Mouse (Mus musculus) midbrain, embryonic 10.5 days (tissue): Measurements from ENCODE around the gene Mdp1. TPM values are rescaled to one million over a fixed set of nuclear protein-coding genes. Genes with fewer than 3 reads are reported as not detected.

ENCODE experiments used
- DNase-seq: peaks from one replicate; pipeline ENCODE4 v3.0.0-alpha.2; 2017; ENCODE audit warnings: low spot score
- H3K27ac ChIP-seq: fragments of 300-500 bp; sonication (generic); replicated peaks from 2 replicates; pipeline ENCODE4 v1.5.1; 2016; ENCODE audit warnings: mild to moderate bottlenecking
- H3K27me3 ChIP-seq: fragments of 300-500 bp; sonication (generic); 2 replicates; pipeline ENCODE4 v1.6.1; 2016; ENCODE audit warnings: low read depth, mild to moderate bottlenecking; ENCODE audit not compliant: poor library complexity, severe bottlenecking
- H3K36me3 ChIP-seq: fragments of 300-500 bp; sonication (generic); 2 replicates; pipeline ENCODE4 v1.6.1; 2016; ENCODE audit warnings: mild to moderate bottlenecking, moderate library complexity
- H3K4me1 ChIP-seq: fragments of 300-500 bp; sonication (generic); 2 replicates; pipeline ENCODE4 v1.6.1; 2016
- H3K4me3 ChIP-seq: fragments of 300-500 bp; sonication (generic); 2 replicates; pipeline ENCODE4 v1.5.1; 2016; ENCODE audit warnings: mild to moderate bottlenecking, moderate library complexity
- H3K9me3 ChIP-seq: fragments of 300-500 bp; sonication (generic); replicated peaks from 2 replicates; pipeline ENCODE4 v1.6.1; 2016; ENCODE audit warnings: mild to moderate bottlenecking
- WGBS: fragments of 180-500 bp; shearing (Covaris S2); methylation state at CpG from one replicate; pipeline ENCODE4 v1.1.7; 2016; 5-methylcytosine and 5-hydroxymethylcytosine counted together
- polyA plus RNA-seq: library from polyadenylated mRNA; unstranded; fragments of >200 nt; fragmentation: Nextera tagmentation; extraction: Ambion mirVana; gene quantifications from 2 replicates; pipeline ENCODE4 v1.2.1, GENCODE M21; 2016

The Mdp1 gene
- polyA plus RNA-seq, 1 experiment from 2014 or later, result 65.3 TPM

- Histone ChIP-seq H3K36me3 (peaks cover 39% of the 10 kb centered on the region), H3K9me3 (no peaks in the 10 kb centered on the region)
- DNase-seq, result peak; percentile 92
These were observed 11.8 kb upstream of the Mdp1 start, which contains the start of the genes Gmpr2 and Nedd8 for GRCm38 (mm10) chr14:55671833-55672740. Gene Gmpr2 (plus strand): TSS chr14:55671941. Gene Nedd8 (minus strand): TSS chr14:55672124.

DNA sequence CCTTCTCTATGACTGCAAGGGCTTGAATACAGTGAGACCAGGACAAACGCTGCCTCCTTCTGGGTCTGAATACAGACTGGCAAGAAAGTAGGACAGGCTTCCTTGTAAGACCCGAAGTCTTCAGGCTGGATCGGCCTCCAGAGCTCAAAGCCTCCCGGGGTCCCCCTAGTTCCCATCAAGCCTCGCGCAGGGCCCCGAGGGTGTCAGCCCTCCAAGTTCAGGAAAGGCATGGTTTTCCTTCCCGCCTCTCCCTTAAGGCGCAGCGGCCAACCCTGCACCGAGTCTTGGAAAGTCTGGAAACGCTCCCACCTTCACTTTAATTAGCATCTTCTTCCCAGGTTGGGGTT, 11.2 kb upstream of the Mdp1 start:
- no peaks in the 10 kb centered on the region for H3K9me3 ChIP-seq
- H3K4me3 ChIP-seq, result peak overlapping the region; percentile 82
- peaks cover 28% of the 10 kb centered on the region for H3K4me1 ChIP-seq
- peaks cover 38% of the 10 kb centered on the region for H3K36me3 ChIP-seq
- H3K27me3 ChIP-seq, result no peaks in the 10 kb centered on the region
- no peak for DNase-seq
- H3K27ac ChIP-seq, result peak overlapping the region; percentile 96
- under 1% methylated on average over 12 of the region's 12 CpGs for whole genome bisulfite sequencing

More at GRCm38 (mm10) chr14:55671833-55672740, 11.8 kb upstream of the Mdp1 start, which contains the start of the genes Gmpr2 and Nedd8:
- Histone ChIP-seq H3K4me1 (peaks cover 28% of the 10 kb centered on the region), H3K4me3 (peak within 1 kb of the TSS; percentile 82), H3K27ac (peak within 1 kb of the TSS; percentile 96), H3K27me3 (no peaks in the 10 kb centered on the region)
- WGBS, result under 1% methylated on average over 38 of the region's 38 CpGs

DNA sequence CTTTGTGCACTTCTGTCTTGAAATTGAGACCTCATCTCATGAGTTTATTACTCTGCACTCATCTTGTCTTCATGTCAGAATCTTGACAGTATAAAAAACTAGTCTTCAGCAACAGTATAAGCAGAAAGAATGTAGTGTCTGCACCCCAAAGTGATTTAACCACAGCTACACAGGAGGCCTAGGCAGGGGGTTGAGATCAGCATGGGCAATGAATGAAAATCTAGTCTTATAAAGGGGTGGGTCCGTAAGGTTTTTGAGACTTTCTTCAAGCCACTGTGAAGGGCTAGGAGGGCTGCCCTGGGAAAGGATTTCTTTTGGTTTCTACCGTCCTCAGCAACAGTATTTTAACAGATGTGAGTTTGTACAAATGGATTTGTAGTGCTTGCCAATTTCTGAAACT, 328 bp upstream of the Mdp1 start:
- Histone ChIP-seq H3K4me3 (peak overlapping the region; percentile 80), H3K9me3 (no peaks in the 10 kb centered on the region), H3K36me3 (peaks cover 52% of the 10 kb centered on the region), H3K27me3 (no peaks in the 10 kb centered on the region), H3K4me1 (peaks cover 16% of the 10 kb centered on the region), H3K27ac (peak overlapping the region; percentile 89; the same call in 1 of the 2 replicates)
- no peak for DNase-seq
- WGBS, result 42% methylated on average over 2 of the region's 2 CpGs

DNA sequence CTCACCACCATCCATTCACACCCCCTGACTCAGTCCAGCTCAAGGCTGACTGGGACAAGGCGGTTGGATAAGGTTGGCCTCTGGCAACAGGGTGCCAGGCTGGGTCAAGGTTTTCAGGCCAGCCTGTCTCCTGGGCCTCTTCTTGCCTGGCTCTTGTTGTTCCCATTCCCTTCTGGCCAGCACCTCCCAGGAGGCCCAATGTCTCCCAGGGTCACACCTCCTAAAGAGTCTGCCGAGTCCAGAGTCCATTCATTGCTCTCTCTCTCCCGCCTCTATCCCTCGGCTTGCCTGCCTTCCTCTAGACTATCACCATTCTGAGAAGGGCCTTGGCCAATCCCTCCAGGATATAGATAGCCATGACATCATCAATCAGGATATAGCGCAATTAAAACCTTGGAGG, 2.3 kb downstream of the Mdp1 start:
- WGBS, result 93% methylated on average over 5 of the region's 5 CpGs
- Histone ChIP-seq H3K9me3 (no peaks in the 10 kb centered on the region), H3K36me3 (peaks cover 39% of the 10 kb centered on the region), H3K4me1 (peaks cover 16% of the 10 kb centered on the region), H3K4me3 (no peak overlapping the region; the same call in 1 of the 2 replicates), H3K27ac (no peak overlapping the region), H3K27me3 (no peaks in the 10 kb centered on the region)
- DNase-seq, result no peak

GRCm38 (mm10) chr14:55656935-55657334, 3.4 kb downstream of the Mdp1 start:
- no peak overlapping the region for H3K27ac ChIP-seq
- H3K36me3 ChIP-seq, result peaks cover 28% of the 10 kb centered on the region
- H3K4me1 ChIP-seq, result peaks cover 16% of the 10 kb centered on the region
- H3K4me3 ChIP-seq, result no peak overlapping the region
- WGBS, result 93% methylated on average over 3 of the region's 3 CpGs
- H3K27me3 ChIP-seq, result no peaks in the 10 kb centered on the region
- DNase-seq, result no peak
- no peaks in the 10 kb centered on the region for H3K9me3 ChIP-seq

GRCm38 (mm10) chr14:55651528-55651927, 8.8 kb downstream of the Mdp1 start:
- Histone ChIP-seq H3K4me3 (no peak overlapping the region), H3K27ac (no peak overlapping the region), H3K4me1 (no peaks in the 10 kb centered on the region), H3K36me3 (peaks cover 10% of the 10 kb centered on the region), H3K27me3 (no peaks in the 10 kb centered on the region), H3K9me3 (no peaks in the 10 kb centered on the region)
- DNase-seq, result no peak
- WGBS, result 89% methylated on average over 7 of the region's 7 CpGs

GRCm38 (mm10) chr14:55649884-55650283, 10.4 kb downstream of the Mdp1 start, which contains the start of gene Tssk4:
Gene Tssk4 (plus strand): TSS chr14:55650184.
- no peak within 1 kb of the TSS for H3K27ac ChIP-seq
- H3K4me1 ChIP-seq, result peaks cover 8% of the 10 kb centered on the region
- no peaks in the 10 kb centered on the region for H3K27me3 ChIP-seq
- no peak within 1 kb of the TSS for H3K4me3 ChIP-seq
- H3K9me3 ChIP-seq, result no peaks in the 10 kb centered on the region
- DNase-seq, result no peak
- WGBS, result 91% methylated on average over 2 of the region's 2 CpGs
- peaks cover 18% of the 10 kb centered on the region for H3K36me3 ChIP-seq

GRCm38 (mm10) chr14:55644261-55644888, 15.9 kb downstream of the Mdp1 start:
- peaks cover 28% of the 10 kb centered on the region for H3K4me1 ChIP-seq
- H3K27ac ChIP-seq, result peak overlapping the region; percentile 96; the same call in 1 of the 2 replicates
- H3K36me3 ChIP-seq, result peaks cover 43% of the 10 kb centered on the region
- peak overlapping the region; percentile 98 for H3K4me3 ChIP-seq
- WGBS, result 42% methylated on average over 17 of the region's 17 CpGs
- DNase-seq, result no peak
- no peaks in the 10 kb centered on the region for H3K27me3 ChIP-seq
- no peaks in the 10 kb centered on the region for H3K9me3 ChIP-seq

GRCm38 (mm10) chr14:55643060-55643907, 17.0 kb downstream of the Mdp1 start, which contains the start of gene Tm9sf1:
Gene Tm9sf1 (minus strand): TSS chr14:55643806.
- Histone ChIP-seq H3K9me3 (no peaks in the 10 kb centered on the region), H3K36me3 (peaks cover 54% of the 10 kb centered on the region), H3K4me3 (peak within 1 kb of the TSS; percentile 98), H3K27ac (peak within 1 kb of the TSS; percentile 96), H3K4me1 (peaks cover 28% of the 10 kb centered on the region), H3K27me3 (no peaks in the 10 kb centered on the region)
- DNase-seq, result peak; percentile 89
- under 1% methylated on average over 89 of the region's 89 CpGs for WGBS

- Histone ChIP-seq H3K27me3 (no peaks in the 10 kb centered on the region), H3K27ac (peak overlapping the region; percentile 96), H3K36me3 (peaks cover 60% of the 10 kb centered on the region), H3K9me3 (no peaks in the 10 kb centered on the region), H3K4me1 (peaks cover 28% of the 10 kb centered on the region), H3K4me3 (peak overlapping the region; percentile 98)
- no peak for DNase-seq
- WGBS, result 23% methylated on average over 8 of the region's 8 CpGs
These were observed 17.6 kb downstream of the Mdp1 start for GRCm38 (mm10) chr14:55642679-55643059.

- WGBS, result 97% methylated on average over 13 of the region's 13 CpGs
- no peaks in the 10 kb centered on the region for H3K9me3 ChIP-seq
- peaks cover 61% of the 10 kb centered on the region for H3K36me3 ChIP-seq
- H3K27ac ChIP-seq, result no peak overlapping the region
- H3K4me3 ChIP-seq, result no peak overlapping the region
- no peak for DNase-seq
- peaks cover 28% of the 10 kb centered on the region for H3K4me1 ChIP-seq
- no peaks in the 10 kb centered on the region for H3K27me3 ChIP-seq
These were observed 19.0 kb downstream of the Mdp1 start for GRCm38 (mm10) chr14:55641291-55641690.

- DNase-seq, result no peak
- Histone ChIP-seq H3K9me3 (no peaks in the 10 kb centered on the region), H3K4me1 (peaks cover 30% of the 10 kb centered on the region), H3K36me3 (peaks cover 57% of the 10 kb centered on the region), H3K27me3 (no peaks in the 10 kb centered on the region), H3K4me3 (no peak overlapping the region), H3K27ac (no peak overlapping the region)
- WGBS, result 97% methylated on average over 14 of the region's 14 CpGs
These were observed 19.5 kb downstream of the Mdp1 start for GRCm38 (mm10) chr14:55640816-55641215.
